Mouse (Mus musculus) CH12.LX (cell line): ENCODE measurements around the gene Tut1. TPM values are rescaled to one million over a fixed set of nuclear protein-coding genes. Genes with fewer than 3 reads are reported as not detected.

ENCODE experiments used
- DNase-seq: peaks from one replicate; pipeline ENCODE4 v3.0.0-alpha.2; 2013; ENCODE audit errors: extremely low read depth
- H3K27ac ChIP-seq: 2 replicates; pipeline ENCODE4 v1.5.1; 2012; ENCODE audit warnings: low read depth, mild to moderate bottlenecking, control low read depth, moderate library complexity; ENCODE audit not compliant: insufficient read depth
- H3K27me3 ChIP-seq: replicated peaks from 2 replicates; pipeline ENCODE3; 2012; ENCODE audit warnings: inconsistent platforms
- H3K36me3 ChIP-seq, 2 experiments: replicated peaks in 1 of 2; 2 replicates each; pipeline versions ENCODE3 to v1.6.1; 2012; ENCODE audit warnings: inconsistent platforms in 1 of 2, low read length in 1 of 2, mild to moderate bottlenecking in 1 of 2, mixed read lengths in 1 of 2, moderate library complexity in 1 of 2; ENCODE audit not compliant: control insufficient read depth in 1 of 2, insufficient read depth in 1 of 2
- H3K4me1 ChIP-seq, 2 experiments: 2 replicates each; pipeline ENCODE4 v1.6.1; 2012; ENCODE audit warnings: inconsistent platforms in 1 of 2, moderate library complexity in 1 of 2; ENCODE audit not compliant: insufficient read depth in 2 of 2, control insufficient read depth in 1 of 2
- H3K4me2 ChIP-seq: 2 replicates; pipeline ENCODE4 v1.6.1; 2012; ENCODE audit warnings: low read depth, mild to moderate bottlenecking, control low read depth; ENCODE audit not compliant: poor library complexity, insufficient read depth, severe bottlenecking
- H3K4me3 ChIP-seq, 3 experiments: fragments of 150-350 bp in 1 of 3; sonication (generic) in 1 of 3; replicated peaks in 1 of 3; 2 replicates each; pipeline versions ENCODE3 to v1.5.1; 2011 to 2012; ENCODE audit warnings: low read depth in 2 of 3, low read length in 2 of 3, mild to moderate bottlenecking in 2 of 3, moderate library complexity in 2 of 3, control low read depth in 1 of 3, improper control_type of control experiment in 1 of 3, inconsistent platforms in 1 of 3, mixed read lengths in 1 of 3; ENCODE audit not compliant: poor library complexity in 1 of 3
- H3K79me2 ChIP-seq: replicated peaks from 2 replicates; pipeline ENCODE4 v1.6.1; 2012; ENCODE audit warnings: mild to moderate bottlenecking, moderate library complexity; ENCODE audit not compliant: control insufficient read depth, poor library complexity, insufficient read depth, severe bottlenecking; ENCODE audit errors: extremely low read depth
- H3K9ac ChIP-seq: 2 replicates; pipeline ENCODE4 v1.6.1; 2012; ENCODE audit warnings: low read depth, mild to moderate bottlenecking, control low read depth, moderate library complexity; ENCODE audit not compliant: insufficient read depth
- H3K9me3 ChIP-seq: replicated peaks from 2 replicates; pipeline ENCODE3; 2012; ENCODE audit warnings: low read length, inconsistent platforms, mixed read lengths
- CHD1 ChIP-seq: IDR thresholded peaks from 2 replicates; pipeline ENCODE4 v1.6.1; 2012; ENCODE audit warnings: low read depth, low read length, improper control_type of control experiment, inconsistent platforms
- E2F4 ChIP-seq: IDR thresholded peaks from 2 replicates; pipeline ENCODE4 v1.6.1; 2011; ENCODE audit warnings: low read depth, low read length, improper control_type of control experiment; ENCODE audit not compliant: insufficient replicate concordance
- EP300 ChIP-seq: IDR thresholded peaks from 2 replicates; pipeline ENCODE4 v1.6.1; 2011; ENCODE audit warnings: low read length, improper control_type of control experiment
- ETS1 ChIP-seq: conservative IDR thresholded peaks from 2 replicates; pipeline ENCODE4 v1.6.1; 2012; ENCODE audit warnings: low read depth, mild to moderate bottlenecking, inconsistent platforms, low read length, improper control_type of control experiment, moderate library complexity
- GABPA ChIP-seq: IDR thresholded peaks from 2 replicates; pipeline ENCODE4 v1.6.1; 2012; ENCODE audit warnings: low read depth, low read length, improper control_type of control experiment, inconsistent platforms; ENCODE audit not compliant: insufficient replicate concordance
- HCFC1 ChIP-seq: IDR thresholded peaks from 2 replicates; pipeline ENCODE4 v1.6.1; 2012; ENCODE audit warnings: low read depth, mild to moderate bottlenecking, inconsistent platforms, low read length, improper control_type of control experiment
- IRF4 ChIP-seq: IDR thresholded peaks from 2 replicates; pipeline ENCODE4 v1.6.1; 2014; ENCODE audit warnings: low read depth, mild to moderate bottlenecking, inconsistent platforms, low read length, improper control_type of control experiment
- JUND ChIP-seq: conservative IDR thresholded peaks from 2 replicates; pipeline ENCODE4 v1.6.1; 2011; ENCODE audit warnings: low read depth, low read length, improper control_type of control experiment
- MAX ChIP-seq: IDR thresholded peaks from 2 replicates; pipeline ENCODE4 v1.6.1; 2011; ENCODE audit warnings: low read length, improper control_type of control experiment
- MEF2A ChIP-seq: IDR thresholded peaks from 2 replicates; pipeline ENCODE4 v1.6.1; 2014; ENCODE audit warnings: low read depth, mild to moderate bottlenecking, inconsistent platforms, low read length, improper control_type of control experiment, borderline replicate concordance
- MXI1 ChIP-seq: IDR thresholded peaks from 2 replicates; pipeline ENCODE4 v1.6.1; 2011; ENCODE audit warnings: mild to moderate bottlenecking, low read depth, low read length, improper control_type of control experiment
- NRF1 ChIP-seq: IDR thresholded peaks from 2 replicates; pipeline ENCODE4 v1.6.1; 2014; ENCODE audit warnings: low read depth, mild to moderate bottlenecking, inconsistent platforms, low read length, improper control_type of control experiment, moderate library complexity
- RAD21 ChIP-seq: IDR thresholded peaks from 2 replicates; pipeline ENCODE4 v1.6.1; 2011; ENCODE audit warnings: low read depth, mild to moderate bottlenecking, low read length, improper control_type of control experiment, moderate library complexity
- RCOR1 ChIP-seq: conservative IDR thresholded peaks from 2 replicates; pipeline ENCODE4 v1.6.1; 2012; ENCODE audit warnings: low read depth, mild to moderate bottlenecking, inconsistent platforms, low read length, improper control_type of control experiment
- TBP ChIP-seq: conservative IDR thresholded peaks from 2 replicates; pipeline ENCODE4 v1.6.1; 2011; ENCODE audit warnings: low read depth, low read length, improper control_type of control experiment
- TCF12 ChIP-seq: IDR thresholded peaks from 2 replicates; pipeline ENCODE4 v1.6.1; 2014; ENCODE audit warnings: low read depth, mild to moderate bottlenecking, inconsistent platforms, low read length, improper control_type of control experiment
- ZNF384 ChIP-seq: IDR thresholded peaks from 2 replicates; pipeline ENCODE4 v1.6.1; 2012; ENCODE audit warnings: low read depth, low read length, improper control_type of control experiment, inconsistent platforms
- dilution Hi-C: fragments of 300-500 bp; cut with MboI; formaldehyde crosslinking; loops from 2 replicates; pipeline ENCODE4 v1.14.3; 2020; ENCODE audit warnings: low sequenced_read_pairs; ENCODE audit not compliant: extremely low pct_unique_long_range_greater_than_20kb, extremely low pct_ligation_motif_present
- in situ Hi-C: fragments of 300-500 bp; cut with MboI; formaldehyde crosslinking; loops from 3 replicates; pipeline ENCODE4 v1.14.3; 2019; ENCODE audit warnings: low sequenced_read_pairs, low pct_ligation_motif_present, low pct_unique_long_range_greater_than_20kb, mixed read lengths
- polyA plus RNA-seq: library from polyadenylated mRNA; unstranded; fragments of >175 nt; gene quantifications from 2 replicates; pipeline ENCODE4 v1.2.1, GENCODE M21; 2012; ENCODE audit warnings: low read depth; ENCODE audit not compliant: insufficient read length
- total RNA-seq, 2 experiments: library from RNA; depleted of rRNA; stranded (reverse); fragments of 300-350 nt in 1 of 2; fragments of >200 nt in 1 of 2; gene quantifications; 2 replicates each; pipeline ENCODE4 v1.2.3; 2012 to 2014

The Tut1 gene
- total and polyA plus RNA-seq, 3 experiments = 40.4 to 54.9 (median 47.7) TPM

DNA sequence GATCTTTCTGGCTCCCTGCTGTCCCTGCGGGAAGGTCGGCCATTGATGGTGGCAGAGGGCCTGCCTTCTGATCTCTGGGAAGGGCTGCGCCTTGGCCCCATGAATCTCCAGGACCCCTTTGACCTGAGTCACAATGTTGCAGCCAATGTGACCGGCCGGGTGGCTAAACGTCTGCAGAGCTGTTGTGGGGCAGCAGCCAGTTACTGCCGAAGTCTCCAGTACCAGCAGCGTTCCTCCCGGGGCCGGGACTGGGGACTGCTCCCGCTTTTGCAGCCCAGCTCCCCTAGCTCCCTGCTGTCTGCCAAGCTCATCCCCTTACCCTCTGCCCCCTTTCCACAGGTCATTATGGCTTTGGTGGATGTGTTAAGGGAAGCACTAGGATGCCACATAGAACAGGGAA lies 11.4 kb downstream of the Tut1 start:
- no peak for DNase-seq
- peaks cover 70 to 81% of the 10 kb centered on the region in 2 experiments for H3K36me3 ChIP-seq
- H3K4me2 ChIP-seq = no peak overlapping the region
- no peak overlapping the region for H3K4me3 ChIP-seq
- H3K27ac ChIP-seq = no peak overlapping the region
- H3K9me3 ChIP-seq = no peaks in the 10 kb centered on the region
- dilution Hi-C loops (no loop called here), in situ Hi-C loops (no loop called here)
- H3K27me3 ChIP-seq = no peaks in the 10 kb centered on the region
- H3K9ac ChIP-seq = no peak overlapping the region
- H3K4me1 ChIP-seq = peaks cover 7 to 30% of the 10 kb centered on the region in 2 experiments; a peak in 3 of 4 replicates
- peaks cover 46% of the 10 kb centered on the region for H3K79me2 ChIP-seq
- no peak for TF ChIP-seq E2F4

DNA sequence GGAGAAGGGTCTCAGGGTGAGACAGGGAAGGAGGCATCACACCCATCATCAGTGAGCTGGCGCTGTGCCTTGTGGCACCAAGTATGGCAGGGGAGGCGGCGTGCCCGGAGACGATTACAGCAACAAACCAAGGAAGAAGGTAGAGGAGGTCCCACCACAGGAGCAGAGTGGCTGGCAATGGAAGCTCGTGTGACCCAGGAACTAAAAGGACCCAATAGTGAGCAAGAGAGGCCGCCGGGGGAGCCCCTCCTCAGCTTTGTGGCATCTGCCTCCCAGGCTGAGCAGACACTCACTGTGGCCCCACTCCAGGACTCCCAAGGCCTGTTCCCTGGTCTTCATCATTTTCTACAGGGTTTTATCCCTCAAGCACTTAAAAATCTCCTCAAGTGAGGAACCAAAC lies 12.1 kb downstream of the Tut1 start:
- H3K4me1 ChIP-seq = peaks cover 7 to 37% of the 10 kb centered on the region in 2 experiments; a peak in 3 of 4 replicates
- no peak for TF ChIP-seq TBP
- TF ChIP-seq RCOR1 = no peak
- TF ChIP-seq MEF2A = no peak
- no peak for TF ChIP-seq NRF1
- TF ChIP-seq ZNF384 = no peak
- TF ChIP-seq TCF12 = no peak
- no peak for TF ChIP-seq GABPA
- no peak for TF ChIP-seq MXI1
- no peak for TF ChIP-seq CHD1
- TF ChIP-seq RAD21 = no peak
- no peak for TF ChIP-seq IRF4
- no peak for TF ChIP-seq HCFC1
- no peak for TF ChIP-seq ETS1
- no peak for TF ChIP-seq EP300
- no peak for TF ChIP-seq MAX
- no peak for TF ChIP-seq JUND
- peaks cover 50% of the 10 kb centered on the region for H3K79me2 ChIP-seq
- dilution Hi-C loops (no loop called here), in situ Hi-C loops (no loop called here)
- H3K27ac ChIP-seq = peak overlapping the region; percentile 27; the same call in 1 of the 2 replicates
- no peaks in the 10 kb centered on the region for H3K27me3 ChIP-seq
- H3K9ac ChIP-seq = peak overlapping the region; percentile 76; the same call in 1 of the 2 replicates
- H3K4me3 ChIP-seq = peak overlapping the region in 2 of 3 experiments; percentile 78 to 99
- H3K4me2 ChIP-seq = peak overlapping the region; percentile 82; the same call in 1 of the 2 replicates
- H3K9me3 ChIP-seq = no peaks in the 10 kb centered on the region
- peaks cover 70 to 81% of the 10 kb centered on the region in 2 experiments for H3K36me3 ChIP-seq
- DNase-seq = no peak
